Mouse (Mus musculus) heart, adult 11 months (tissue): ENCODE measurements around the gene Wfdc15b.

Experiments
- DNase-seq: peaks from one replicate; pipeline ENCODE4 v3.0.0; 2022

The Wfdc15b gene

GRCm38 (mm10) chr2:164177831-164178230 lies 43.6 kb downstream of the Wfdc15b start:
- peak; percentile 70 for DNase-seq

DNA sequence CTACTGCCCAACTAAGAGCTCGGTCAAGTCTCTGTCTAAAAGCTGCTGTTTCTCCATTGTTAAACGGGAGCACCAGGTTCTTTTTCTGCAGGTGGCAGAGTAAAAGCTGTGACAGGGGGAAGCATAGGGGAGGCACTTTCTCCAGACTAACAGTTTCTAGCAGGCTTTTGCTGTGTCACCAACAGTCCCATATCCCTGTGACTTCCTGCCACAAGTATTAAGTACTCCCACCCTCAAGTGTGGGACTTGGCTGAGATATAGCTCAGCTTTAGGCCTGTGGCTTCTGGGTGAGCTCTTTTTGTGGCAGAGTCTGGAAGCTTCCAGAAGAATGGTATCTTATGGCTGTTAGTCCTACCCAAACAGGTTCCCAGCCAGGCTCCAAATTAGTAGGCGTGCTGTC lies 45.6 kb downstream of the Wfdc15b start:
- no peak for DNase-seq

DNA sequence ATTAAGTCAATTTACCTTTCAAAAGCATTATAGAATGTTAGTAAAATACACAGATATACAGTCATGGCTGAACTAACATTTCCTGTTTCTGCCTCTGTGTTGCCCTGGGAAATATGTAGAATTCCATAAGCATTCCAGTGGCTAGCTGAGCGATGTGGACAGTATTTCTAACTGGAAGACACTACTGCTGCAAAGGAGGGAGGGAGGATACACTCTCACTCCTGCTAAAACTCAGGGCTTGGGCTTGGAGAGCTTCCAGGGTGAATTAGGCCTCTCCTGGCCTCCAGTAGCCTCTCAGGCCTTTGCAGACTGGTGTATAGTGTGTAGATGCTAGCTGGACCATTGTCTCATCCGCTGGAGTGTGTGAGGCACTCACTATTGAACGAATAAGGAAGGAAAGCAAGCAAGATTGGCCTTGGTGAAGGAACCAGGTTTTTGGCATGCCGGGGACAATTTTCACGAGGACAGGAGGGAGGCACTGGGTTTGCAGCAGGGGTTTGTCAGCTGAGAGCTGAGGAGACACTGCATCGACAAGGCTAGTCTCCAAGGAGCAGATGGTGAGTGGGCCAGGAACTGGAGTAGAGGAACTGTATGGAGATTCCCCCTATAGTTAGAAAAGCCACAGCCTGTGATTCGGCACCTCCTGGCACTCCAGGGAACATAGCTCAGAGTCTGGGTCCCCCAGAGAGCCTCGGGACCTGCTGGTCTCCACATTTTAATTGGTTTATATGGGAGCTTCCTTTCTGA lies 46.6 kb downstream of the Wfdc15b start:
- no peak for DNase-seq

DNA sequence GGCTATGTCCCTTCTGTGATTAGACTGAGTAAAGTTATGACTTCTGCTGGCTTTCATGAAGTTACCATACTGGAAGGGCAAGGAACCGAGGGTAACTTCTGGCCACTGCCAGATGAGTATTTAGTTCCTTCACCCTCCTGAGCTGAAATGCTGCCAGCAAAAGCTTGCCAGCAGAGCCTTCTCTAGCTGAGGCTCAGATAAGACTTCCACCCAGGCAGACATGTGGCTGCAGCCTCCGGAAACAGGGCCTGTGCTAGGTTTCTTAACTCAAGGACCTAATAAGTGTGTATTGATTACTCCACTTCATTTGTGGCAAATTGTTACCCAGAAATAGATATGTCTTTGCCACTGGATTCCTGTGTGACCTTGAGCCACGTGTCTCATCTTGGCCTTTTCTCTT lies 48.1 kb downstream of the Wfdc15b start:
- DNase-seq = no peak

GRCm38 (mm10) chr2:164170902-164171301 lies 50.6 kb downstream of the Wfdc15b start, which contains the start of gene Kcns1:
Gene Kcns1, minus strand, starts transcription at chr2:164171113.
- DNase-seq = no peak

GRCm38 (mm10) chr2:164170326-164170725 lies 51.1 kb downstream of the Wfdc15b start:
- no peak for DNase-seq

- no peak for DNase-seq
Measured at GRCm38 (mm10) chr2:164168571-164168946, 52.9 kb downstream of the Wfdc15b start.

GRCm38 (mm10) chr2:164167752-164168570 lies 53.5 kb downstream of the Wfdc15b start:
- DNase-seq = no peak

DNA sequence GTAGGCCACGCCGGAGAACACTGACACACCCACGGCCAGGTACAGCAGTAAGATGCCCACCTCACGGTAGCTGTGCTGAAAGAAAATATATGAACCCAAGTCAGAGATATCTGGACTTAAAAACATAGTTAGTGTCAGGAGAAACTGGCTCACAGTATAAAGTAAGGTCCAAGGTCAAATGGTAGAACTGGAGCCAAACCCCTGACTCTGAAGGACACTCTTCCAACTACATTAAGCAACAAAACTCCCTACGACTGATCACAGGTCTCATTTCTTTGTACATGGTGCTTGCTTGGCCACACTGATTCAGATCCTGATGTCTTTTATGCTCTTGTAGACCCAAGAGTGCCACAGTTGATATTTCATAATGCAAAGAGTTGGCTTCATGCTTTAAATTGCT lies 56.5 kb downstream of the Wfdc15b start:
- DNase-seq = no peak
